Mouse (Mus musculus) embryonic facial prominence, embryonic 11.5 days (tissue): Measurements from ENCODE around the gene Gm20422. TPM values are rescaled to one million over a fixed set of nuclear protein-coding genes. Genes with fewer than 3 reads are reported as not detected.

Experiments
- ATAC-seq: fragments of 200-750 bp; cut with Nextera tagmentation; replicated peaks from 2 replicates; pipeline ENCODE4 v1.8.0; 2017; ENCODE audit warnings: low read depth; ENCODE audit not compliant: insufficient number of reproducible peaks, low FRiP score, low TSS enrichment
- DNase-seq: peaks from one replicate; pipeline ENCODE4 v3.0.0-alpha.2; 2015; ENCODE audit warnings: low spot score
- H3K27ac ChIP-seq: fragments of 300-500 bp; sonication (generic); replicated peaks from 2 replicates; pipeline ENCODE4 v1.5.1; 2014; ENCODE audit warnings: mild to moderate bottlenecking, low read depth, low read length, control low read depth
- H3K27me3 ChIP-seq: fragments of 300-500 bp; sonication (generic); 2 replicates; pipeline ENCODE4 v1.6.1; 2014; ENCODE audit warnings: mild to moderate bottlenecking, low read length, moderate library complexity, mixed read lengths; ENCODE audit not compliant: control insufficient read depth, insufficient read depth
- H3K36me3 ChIP-seq: fragments of 300-500 bp; sonication (generic); replicated peaks from 2 replicates; pipeline ENCODE4 v1.6.1; 2014; ENCODE audit warnings: low read depth, mild to moderate bottlenecking, low read length, moderate library complexity, mixed read lengths; ENCODE audit not compliant: control insufficient read depth, insufficient read depth
- H3K4me1 ChIP-seq: fragments of 300-500 bp; sonication (generic); 2 replicates; pipeline ENCODE4 v1.6.1; 2014; ENCODE audit warnings: low read length, mixed read lengths; ENCODE audit not compliant: control insufficient read depth, insufficient read depth
- H3K4me2 ChIP-seq: fragments of 300-500 bp; sonication (generic); 2 replicates; pipeline ENCODE4 v1.6.1; 2014; ENCODE audit warnings: low read depth, mild to moderate bottlenecking, control low read depth, low read length, moderate library complexity
- H3K4me3 ChIP-seq: fragments of 300-500 bp; sonication (generic); 2 replicates; pipeline ENCODE4 v1.5.1; 2014; ENCODE audit warnings: low read depth, low read length, control low read depth
- H3K9ac ChIP-seq: fragments of 300-500 bp; sonication (generic); replicated peaks from 2 replicates; pipeline ENCODE4 v1.6.1; 2014; ENCODE audit warnings: mild to moderate bottlenecking, control low read depth, low read length
- H3K9me3 ChIP-seq: fragments of 300-500 bp; sonication (generic); replicated peaks from 2 replicates; pipeline ENCODE4 v1.6.1; 2016; ENCODE audit warnings: mild to moderate bottlenecking, low read length, inconsistent platforms, mixed read lengths; ENCODE audit not compliant: control insufficient read depth
- WGBS: fragments of 180-500 bp; shearing (Covaris S2); extraction: QIAGEN DNeasy Blood & Tissue Kit; methylation state at CpG from one replicate; pipeline ENCODE4 v1.1.7; 2014; 5-methylcytosine and 5-hydroxymethylcytosine counted together
- polyA plus RNA-seq: library from polyadenylated mRNA; unstranded; fragments of >200 nt; fragmentation: Nextera tagmentation; extraction: Ambion mirVana; gene quantifications from 2 replicates; pipeline ENCODE4 v1.2.1, GENCODE M21; 2014

Gm20422 gene
- polyA plus RNA-seq, 1 experiment from 2014 or later: not detected

DNA sequence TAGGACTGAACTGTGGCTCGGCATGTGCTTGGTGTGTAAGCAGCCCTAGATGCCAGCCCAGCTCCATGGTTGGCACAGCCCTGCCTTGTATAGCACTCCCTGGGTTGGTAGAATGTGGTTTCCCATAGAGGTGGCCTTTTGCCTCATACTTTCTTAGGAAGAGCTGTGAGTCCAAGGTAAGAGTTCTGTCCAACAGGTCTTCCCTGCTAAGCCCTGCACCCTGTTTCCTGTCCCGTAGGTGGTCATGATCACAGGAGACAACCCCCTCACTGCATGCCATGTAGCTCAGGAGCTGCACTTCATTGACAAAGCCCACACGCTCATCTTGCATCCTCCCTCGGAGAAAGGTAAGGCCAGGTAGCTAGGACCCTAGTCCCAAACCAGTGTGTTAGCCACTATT is 27.1 kb upstream of the Gm20422 start:
- no peaks in the 10 kb centered on the region for H3K27me3 ChIP-seq
- no peak overlapping the region for H3K4me3 ChIP-seq
- H3K27ac ChIP-seq: no peak overlapping the region
- H3K4me2 ChIP-seq: no peak overlapping the region
- peaks cover 39% of the 10 kb centered on the region for H3K36me3 ChIP-seq
- H3K4me1 ChIP-seq: no peaks in the 10 kb centered on the region
- DNase-seq (no peak), ATAC-seq (no peak)
- H3K9ac ChIP-seq: no peak overlapping the region
- no peaks in the 10 kb centered on the region for H3K9me3 ChIP-seq
- WGBS: 91% methylated on average over 4 of the region's 4 CpGs

DNA sequence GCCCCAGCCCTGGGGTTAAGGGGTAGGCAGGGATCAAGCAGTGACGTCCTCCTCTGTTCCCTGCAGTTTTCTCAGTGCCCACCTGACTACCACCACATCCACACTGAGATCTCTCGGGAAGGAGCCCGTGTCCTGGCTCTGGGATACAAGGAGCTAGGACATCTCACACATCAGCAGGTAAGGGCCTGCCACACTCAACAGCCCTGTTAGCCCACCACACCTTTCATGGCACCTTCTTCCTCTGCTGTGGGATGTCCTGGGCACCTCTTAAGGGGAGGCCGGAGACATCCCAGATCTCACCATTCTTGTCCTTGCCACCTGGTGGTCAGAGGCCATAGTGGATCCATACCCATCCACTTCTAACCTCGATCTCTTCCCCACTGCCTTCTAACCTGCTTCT is 25.3 kb upstream of the Gm20422 start:
- H3K27me3 ChIP-seq: no peaks in the 10 kb centered on the region
- DNase-seq (no peak), ATAC-seq (no peak)
- H3K36me3 ChIP-seq: peaks cover 44% of the 10 kb centered on the region
- H3K27ac ChIP-seq: no peak overlapping the region
- H3K4me2 ChIP-seq: no peak overlapping the region
- H3K9ac ChIP-seq: no peak overlapping the region
- no peaks in the 10 kb centered on the region for H3K4me1 ChIP-seq
- 90% methylated on average over 5 of the region's 5 CpGs for WGBS
- no peaks in the 10 kb centered on the region for H3K9me3 ChIP-seq
- no peak overlapping the region for H3K4me3 ChIP-seq

DNA sequence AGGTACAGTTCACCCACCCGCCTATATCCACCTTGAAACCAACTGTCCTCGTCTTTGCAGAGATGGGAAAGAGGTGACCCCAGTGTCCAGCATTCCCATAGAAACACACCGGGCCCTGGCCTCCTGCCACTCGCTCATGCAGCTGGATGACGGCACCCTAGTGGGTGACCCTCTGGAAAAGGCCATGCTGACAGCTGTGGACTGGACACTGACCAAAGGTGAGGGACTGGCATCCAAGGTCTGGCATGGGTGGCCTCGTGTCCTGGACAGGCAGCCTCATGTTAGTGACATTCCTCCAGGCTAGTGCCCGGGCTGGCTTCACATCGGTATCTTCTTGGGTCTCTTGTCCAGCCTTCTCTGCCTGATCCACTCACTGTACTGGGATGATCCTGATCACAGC is 24.6 kb upstream of the Gm20422 start:
- no peak overlapping the region for H3K4me3 ChIP-seq
- 85% methylated on average over 8 of the region's 8 CpGs for WGBS
- DNase-seq (no peak), ATAC-seq (no peak)
- H3K4me1 ChIP-seq: no peaks in the 10 kb centered on the region
- no peak overlapping the region for H3K9ac ChIP-seq
- no peaks in the 10 kb centered on the region for H3K9me3 ChIP-seq
- peaks cover 44% of the 10 kb centered on the region for H3K36me3 ChIP-seq
- no peak overlapping the region for H3K4me2 ChIP-seq
- no peaks in the 10 kb centered on the region for H3K27me3 ChIP-seq
- no peak overlapping the region for H3K27ac ChIP-seq

DNA sequence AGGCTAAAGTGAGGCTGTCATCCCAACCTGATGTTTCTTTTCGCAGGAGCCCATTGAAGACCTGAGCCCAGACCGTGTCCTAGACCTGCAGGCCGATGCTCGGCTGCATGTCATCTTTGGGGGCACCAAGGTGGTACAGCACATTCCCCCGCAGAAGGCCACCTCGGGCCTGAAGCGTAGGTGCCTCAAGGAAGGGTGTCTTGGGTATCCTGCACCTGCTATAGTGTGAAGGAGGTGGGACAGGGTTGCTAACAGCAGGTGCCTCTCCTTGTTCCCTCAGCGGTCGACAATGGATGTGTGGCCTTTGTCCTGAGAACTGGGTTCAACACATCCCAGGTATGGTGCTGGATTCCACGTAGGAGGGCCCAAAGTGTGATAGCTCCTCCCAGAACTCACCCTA is 23.0 kb upstream of the Gm20422 start:
- no peak for DNase-seq

DNA sequence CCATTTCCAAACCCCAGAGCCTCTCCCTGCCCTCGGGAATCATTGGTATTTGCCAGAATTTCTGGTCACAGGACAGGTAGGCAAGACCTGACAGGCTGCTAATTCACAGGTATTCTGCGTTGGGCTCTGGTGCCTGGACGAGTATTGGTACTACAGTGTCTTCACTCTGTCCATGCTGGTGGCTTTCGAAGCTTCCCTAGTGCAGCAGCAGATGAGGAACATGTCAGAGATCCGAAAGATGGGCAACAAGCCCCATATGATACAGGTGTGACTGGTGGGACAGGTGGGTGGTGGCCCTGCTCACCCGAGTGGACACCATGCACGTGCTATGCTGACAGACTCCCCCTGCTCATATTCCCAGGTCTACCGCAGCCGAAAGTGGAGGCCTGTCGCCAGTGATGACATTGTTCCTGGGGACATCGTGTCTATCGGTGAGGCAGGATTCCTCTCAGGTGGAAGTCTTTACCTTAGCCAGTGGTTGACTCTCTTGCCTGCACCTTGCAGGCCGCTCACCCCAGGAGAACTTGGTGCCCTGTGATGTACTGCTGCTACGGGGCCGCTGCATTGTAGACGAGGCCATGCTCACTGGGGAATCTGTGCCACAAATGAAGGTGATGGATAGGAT is 22.1 kb upstream of the Gm20422 start:
- H3K9me3 ChIP-seq: no peaks in the 10 kb centered on the region
- no peak overlapping the region for H3K27ac ChIP-seq
- H3K4me2 ChIP-seq: no peak overlapping the region
- H3K9ac ChIP-seq: no peak overlapping the region
- ATAC-seq: no peak
- no peaks in the 10 kb centered on the region for H3K4me1 ChIP-seq
- H3K36me3 ChIP-seq: peaks cover 33% of the 10 kb centered on the region
- H3K4me3 ChIP-seq: no peak overlapping the region
- H3K27me3 ChIP-seq: no peaks in the 10 kb centered on the region
- 92% methylated on average over 16 of the region's 16 CpGs for WGBS
- DNase-seq: no peak

More for the DNA sequence above, 23.0 kb upstream of the Gm20422 start:
- no peaks in the 10 kb centered on the region for H3K9me3 ChIP-seq
- H3K4me2 ChIP-seq: no peak overlapping the region
- peaks cover 33% of the 10 kb centered on the region for H3K36me3 ChIP-seq
- H3K4me1 ChIP-seq: no peaks in the 10 kb centered on the region
- ATAC-seq: no peak
- H3K9ac ChIP-seq: no peak overlapping the region
- H3K4me3 ChIP-seq: no peak overlapping the region
- no peaks in the 10 kb centered on the region for H3K27me3 ChIP-seq
- WGBS: 93% methylated on average over 10 of the region's 10 CpGs
- no peak overlapping the region for H3K27ac ChIP-seq

DNA sequence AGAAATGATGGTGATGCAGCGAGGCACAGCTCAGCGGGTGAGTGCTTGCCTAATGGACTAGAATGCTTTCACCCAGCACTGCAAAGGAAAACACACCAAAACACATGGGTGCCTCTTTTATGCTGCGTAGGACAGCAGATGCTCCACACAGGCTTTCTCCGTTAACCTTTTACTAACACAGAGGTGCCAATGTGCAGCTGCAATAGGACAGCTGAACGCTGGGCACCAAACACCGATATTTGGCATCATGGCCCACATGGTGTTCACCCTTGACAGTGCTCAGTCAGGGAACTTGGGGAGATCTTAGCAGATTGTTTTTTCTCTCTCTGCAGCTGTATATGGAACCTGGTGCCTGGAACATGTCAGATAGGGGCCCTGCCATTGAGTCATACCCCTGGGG is 20.2 kb upstream of the Gm20422 start:
- Histone ChIP-seq H3K9ac (no peak overlapping the region), H3K4me2 (no peak overlapping the region), H3K4me1 (no peaks in the 10 kb centered on the region), H3K36me3 (peaks cover 24% of the 10 kb centered on the region), H3K4me3 (no peak overlapping the region), H3K9me3 (no peaks in the 10 kb centered on the region), H3K27ac (no peak overlapping the region), H3K27me3 (no peaks in the 10 kb centered on the region)
- 96% methylated on average over 6 of the region's 6 CpGs for WGBS
- no peak for ATAC-seq
- DNase-seq: no peak

DNA sequence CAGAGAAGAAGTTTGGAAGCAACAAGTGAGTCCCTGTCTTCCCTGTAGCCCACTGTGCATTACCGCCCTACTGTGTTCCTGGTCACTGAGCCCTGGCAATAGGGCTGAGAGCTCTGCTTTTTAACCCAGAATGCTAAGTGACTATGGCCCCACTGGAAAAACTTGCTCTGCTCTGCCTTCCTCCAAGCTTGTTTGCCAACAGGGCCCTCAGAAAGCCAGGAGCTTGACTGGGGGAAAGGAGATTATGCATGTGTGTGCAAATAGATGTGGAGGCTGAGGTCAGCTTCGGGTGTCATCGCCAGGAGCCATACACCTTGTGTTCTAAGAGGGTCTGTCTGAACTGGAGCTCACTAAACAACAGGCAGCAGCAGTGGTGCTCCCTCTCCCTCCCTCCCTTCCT is 19.4 kb upstream of the Gm20422 start:
- peaks cover 21% of the 10 kb centered on the region for H3K36me3 ChIP-seq
- no peak overlapping the region for H3K9ac ChIP-seq
- no peaks in the 10 kb centered on the region for H3K27me3 ChIP-seq
- DNase-seq: no peak
- H3K27ac ChIP-seq: no peak overlapping the region
- H3K9me3 ChIP-seq: no peaks in the 10 kb centered on the region
- H3K4me3 ChIP-seq: no peak overlapping the region
- WGBS: 98% methylated on average over 3 of the region's 3 CpGs
- no peaks in the 10 kb centered on the region for H3K4me1 ChIP-seq
- ATAC-seq: no peak
- no peak overlapping the region for H3K4me2 ChIP-seq

DNA sequence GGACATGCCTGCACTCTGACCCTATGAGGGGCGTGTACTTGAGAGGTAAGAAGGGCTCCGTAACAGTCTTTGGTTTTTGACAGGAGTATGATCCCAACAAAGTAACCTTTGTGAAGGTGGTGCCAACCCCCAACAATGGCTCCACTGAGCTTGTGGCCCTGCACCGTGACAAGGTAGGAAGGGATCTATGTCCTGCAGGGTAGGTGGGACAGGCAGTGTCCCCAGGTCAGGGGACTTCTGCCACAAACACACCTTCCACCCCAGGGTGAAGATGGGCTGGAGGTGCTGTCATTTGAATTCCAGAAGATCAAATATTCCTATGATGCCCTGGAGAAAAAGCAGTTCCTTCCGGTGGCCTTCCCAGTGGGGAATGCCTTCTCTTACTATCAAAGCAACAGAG is 19.0 kb upstream of the Gm20422 start:
- Histone ChIP-seq H3K4me1 (no peaks in the 10 kb centered on the region), H3K9ac (no peak overlapping the region), H3K27ac (no peak overlapping the region), H3K4me2 (no peak overlapping the region), H3K36me3 (peaks cover 20% of the 10 kb centered on the region), H3K9me3 (no peaks in the 10 kb centered on the region), H3K4me3 (no peak overlapping the region), H3K27me3 (no peaks in the 10 kb centered on the region)
- ATAC-seq (no peak), DNase-seq (no peak)
- WGBS: 91% methylated on average over 4 of the region's 4 CpGs
